ENCODE assay signal across 9 mouse cellular contexts in genomic region chr7:141477578-141478269, GRCm38 (mm10). TPM values are rescaled to one million over a fixed set of nuclear protein-coding genes. Genes with fewer than 3 reads are reported as not detected.
DNase-seq lines count a peak whose midpoint lies in the region; ATAC-seq lines count a peak whose summit lies in the region.
"Had no signal": no experiment of that assay in that cellular context is flagged by ENCODE, and none has a peak within 500 bp of the region (broad histone marks: within the 10 kb centered on the region; RNA-seq: fewer than 3 reads in every experiment).

No protein-coding gene starts in this region.

- WGBS in hindbrain, embryonic 10.5 days = 65% methylated on average over 4 of the region's 4 CpGs
- 80% methylated on average over 4 of the region's 4 CpGs for WGBS in hindbrain, embryonic 16.5 days
- 50% methylated on average over 4 of the region's 4 CpGs for WGBS in heart, embryonic 10.5 days
- WGBS in liver, embryonic 12.5 days (ENCODE audit: insufficient replicate concordance) = 21% methylated on average over 4 of the region's 4 CpGs

- no peaks in the 10 kb centered on the region for H3K9me3 ChIP-seq in hindbrain, embryonic 10.5 days
- H3K9me3 ChIP-seq in hindbrain, embryonic 16.5 days (ENCODE audit: control insufficient read depth, low read length) = no peaks in the 10 kb centered on the region
- no peaks in the 10 kb centered on the region for H3K9me3 ChIP-seq in heart, embryonic 10.5 days
- no peaks in the 10 kb centered on the region for H3K9me3 ChIP-seq in liver, embryonic 12.5 days (replicated peaks)

- H3K4me1 ChIP-seq in hindbrain, embryonic 10.5 days (replicated peaks) = peaks cover 70% of the 10 kb centered on the region
- peaks cover 41% of the 10 kb centered on the region for H3K4me1 ChIP-seq in hindbrain, embryonic 16.5 days (ENCODE audit: control insufficient read depth, insufficient read depth, low read depth, low read length)
- peaks cover 71% of the 10 kb centered on the region for H3K4me1 ChIP-seq in heart, embryonic 10.5 days
- H3K4me1 ChIP-seq in liver, embryonic 12.5 days = peaks cover 79% of the 10 kb centered on the region

- no peak for DNase-seq in hindbrain, embryonic 10.5 days (ENCODE audit: low spot score)
- DNase-seq in 416B (ENCODE audit: low read depth) = peak; percentile 93
- no peak for DNase-seq in heart, embryonic 10.5 days (ENCODE audit: low spot score)
- DNase-seq in embryo, embryonic 10.5 days (ENCODE audit: low spot score) = no peak
- no peak for DNase-seq in left cerebral cortex, adult 9 months (ENCODE audit: low spot score in 2 of 2)
- no peak for DNase-seq in gastrocnemius, postnatal 10 days
- DNase-seq: cerebellum, postnatal 14 days had no signal

- peaks cover 39% of the 10 kb centered on the region for H3K27me3 ChIP-seq in hindbrain, embryonic 10.5 days (ENCODE audit: insufficient read depth, poor library complexity, severe bottlenecking)
- H3K27me3 ChIP-seq in hindbrain, embryonic 16.5 days (replicated peaks; ENCODE audit: control insufficient read depth, insufficient read depth, low read length) = peaks cover 5% of the 10 kb centered on the region; the same call in 1 of the 2 replicates
- H3K27me3 ChIP-seq in heart, embryonic 10.5 days (ENCODE audit: insufficient read depth, poor library complexity, severe bottlenecking) = peaks cover 4% of the 10 kb centered on the region
- H3K27me3 ChIP-seq in liver, embryonic 12.5 days (replicated peaks) = peaks cover 20% of the 10 kb centered on the region

- H3K4me2 ChIP-seq in hindbrain, embryonic 16.5 days (ENCODE audit: low read length) = no peak overlapping the region
- peak overlapping the region; percentile 98 for H3K4me2 ChIP-seq in liver, embryonic 12.5 days

- H3K4me3 ChIP-seq in hindbrain, embryonic 10.5 days = no peak overlapping the region
- H3K4me3 ChIP-seq in hindbrain, embryonic 16.5 days (ENCODE audit: low read length) = no peak overlapping the region
- peak overlapping the region; percentile 92 for H3K4me3 ChIP-seq in heart, embryonic 10.5 days
- H3K4me3 ChIP-seq in liver, embryonic 12.5 days = peak overlapping the region; percentile 77; the same call in 1 of the 2 replicates

- H3K9ac ChIP-seq in hindbrain, embryonic 16.5 days (ENCODE audit: low read depth, low read length) = no peak overlapping the region
- no peak overlapping the region; the same call in 1 of the 2 replicates for H3K9ac ChIP-seq in liver, embryonic 12.5 days

- H3K27ac ChIP-seq in hindbrain, embryonic 10.5 days = peak overlapping the region; percentile 23; the same call in 1 of the 2 replicates
- no peak overlapping the region; the same call in 1 of the 2 replicates for H3K27ac ChIP-seq in hindbrain, embryonic 16.5 days (ENCODE audit: low read depth, low read length)
- peak overlapping the region; percentile 99 for H3K27ac ChIP-seq in heart, embryonic 10.5 days
- H3K27ac ChIP-seq in liver, embryonic 12.5 days = peak overlapping the region; percentile 89

- peaks cover 2% of the 10 kb centered on the region for H3K36me3 ChIP-seq in hindbrain, embryonic 10.5 days
- H3K36me3 ChIP-seq in hindbrain, embryonic 16.5 days (ENCODE audit: control insufficient read depth, insufficient read depth, low read length) = peaks cover 1% of the 10 kb centered on the region; the same call in 1 of the 2 replicates
- H3K36me3 ChIP-seq in heart, embryonic 10.5 days = peaks cover 2% of the 10 kb centered on the region
- peaks cover 6% of the 10 kb centered on the region for H3K36me3 ChIP-seq in liver, embryonic 12.5 days

- ATAC-seq in hindbrain, embryonic 16.5 days = no peak
- ATAC-seq in liver, embryonic 12.5 days = no peak

RNA-seq across cellular contexts. Expression of gene Tspan4, which starts 2.7 kb away (rescaled TPM):
- polyA plus RNA-seq in hindbrain, embryonic 10.5 days (2016; fragmentation: Nextera tagmentation; extraction: Ambion mirVana) = 36.3 and 38.6 TPM in 2 replicates
- polyA plus RNA-seq in hindbrain, embryonic 16.5 days (2015; fragmentation: Nextera tagmentation; extraction: Ambion mirVana) = 68.3 and 71.0 TPM in 2 replicates
- polyA plus RNA-seq in heart, embryonic 10.5 days (2016; fragmentation: Nextera tagmentation; extraction: Ambion mirVana) = 69.0 and 70.8 TPM in 2 replicates
- polyA plus RNA-seq in liver, embryonic 12.5 days (2016; fragmentation: Nextera tagmentation; extraction: Ambion mirVana) = 56.1 and 60.9 TPM in 2 replicates
- total RNA-seq in gastrocnemius, postnatal 10 days (2021) = 10 to 100 TPM; 18.6 to 21.0 TPM

RNA-seq across cellular contexts. Expression of gene Polr2l, which starts 2.8 kb away (rescaled TPM):
- polyA plus RNA-seq in hindbrain, embryonic 10.5 days (2016; fragmentation: Nextera tagmentation; extraction: Ambion mirVana) = 89.5 and 90.0 TPM in 2 replicates
- polyA plus RNA-seq in hindbrain, embryonic 16.5 days (2015; fragmentation: Nextera tagmentation; extraction: Ambion mirVana) = 72.4 and 75.8 TPM in 2 replicates
- 73.2 and 74.5 TPM in 2 replicates for polyA plus RNA-seq in heart, embryonic 10.5 days (2016; fragmentation: Nextera tagmentation; extraction: Ambion mirVana)
- polyA plus RNA-seq in liver, embryonic 12.5 days (2016; fragmentation: Nextera tagmentation; extraction: Ambion mirVana) = 74.6 and 76.1 TPM in 2 replicates
- 10 to 100 TPM; 43.4 to 49.0 TPM for total RNA-seq in gastrocnemius, postnatal 10 days (2021)

RNA-seq across cellular contexts. Expression of gene Cd151, which starts 10.5 kb away (rescaled TPM):
- 26.0 and 29.7 TPM in 2 replicates for polyA plus RNA-seq in hindbrain, embryonic 10.5 days (2016; fragmentation: Nextera tagmentation; extraction: Ambion mirVana)
- polyA plus RNA-seq in hindbrain, embryonic 16.5 days (2015; fragmentation: Nextera tagmentation; extraction: Ambion mirVana) = 23.0 and 24.7 TPM in 2 replicates
- polyA plus RNA-seq in heart, embryonic 10.5 days (2016; fragmentation: Nextera tagmentation; extraction: Ambion mirVana) = 23.1 and 38.2 TPM in 2 replicates
- 5.7 and 6.2 TPM in 2 replicates for polyA plus RNA-seq in liver, embryonic 12.5 days (2016; fragmentation: Nextera tagmentation; extraction: Ambion mirVana)
- 10 to 100 TPM; 77.7 to 88.5 TPM for total RNA-seq in gastrocnemius, postnatal 10 days (2021)

RNA-seq across cellular contexts. Expression of gene Cracr2b, which starts 16.8 kb away (rescaled TPM):
- 8.1 and 9.1 TPM in 2 replicates for polyA plus RNA-seq in hindbrain, embryonic 10.5 days (2016; fragmentation: Nextera tagmentation; extraction: Ambion mirVana)
- polyA plus RNA-seq in hindbrain, embryonic 16.5 days (2015; fragmentation: Nextera tagmentation; extraction: Ambion mirVana) = 7.9 and 10.8 TPM in 2 replicates
- 14.0 and 14.6 TPM in 2 replicates for polyA plus RNA-seq in heart, embryonic 10.5 days (2016; fragmentation: Nextera tagmentation; extraction: Ambion mirVana)
- polyA plus RNA-seq in liver, embryonic 12.5 days (2016; fragmentation: Nextera tagmentation; extraction: Ambion mirVana) = 3.7 and 5.8 TPM in 2 replicates
- 1 to 10 TPM; 8.6 to 9.9 TPM for total RNA-seq in gastrocnemius, postnatal 10 days (2021)

RNA-seq across cellular contexts. Expression of gene Pnpla2, which starts 22.7 kb away (rescaled TPM):
- 19.3 and 20.3 TPM in 2 replicates for polyA plus RNA-seq in hindbrain, embryonic 10.5 days (2016; fragmentation: Nextera tagmentation; extraction: Ambion mirVana)
- 20.0 and 20.9 TPM in 2 replicates for polyA plus RNA-seq in hindbrain, embryonic 16.5 days (2015; fragmentation: Nextera tagmentation; extraction: Ambion mirVana)
- 28.3 and 38.9 TPM in 2 replicates for polyA plus RNA-seq in heart, embryonic 10.5 days (2016; fragmentation: Nextera tagmentation; extraction: Ambion mirVana)
- 16.6 and 17.8 TPM in 2 replicates for polyA plus RNA-seq in liver, embryonic 12.5 days (2016; fragmentation: Nextera tagmentation; extraction: Ambion mirVana)
- total RNA-seq in gastrocnemius, postnatal 10 days (2021) = 100 to 1,000 TPM; 119 to 151 TPM

Comparison
In these comparisons a context has a peak if more than half of its experiments do, and no peak if none do; other contexts are left out.
1. H3K4me3 ChIP-seq: peak in heart, embryonic 10.5 days (single experiment) and liver, embryonic 12.5 days (single experiment); none in hindbrain, embryonic 10.5 days (single experiment) and hindbrain, embryonic 16.5 days (single experiment).